Mouse (Mus musculus): ENCODE data around the gene 5730522E02Rik. TPM values are rescaled to one million over a fixed set of nuclear protein-coding genes. Genes with fewer than 3 reads are reported as not detected.

5730522E02Rik gene
- polyA plus RNA-seq, 1 experiment from 2014 or later, result 6.1 TPM

DNA sequence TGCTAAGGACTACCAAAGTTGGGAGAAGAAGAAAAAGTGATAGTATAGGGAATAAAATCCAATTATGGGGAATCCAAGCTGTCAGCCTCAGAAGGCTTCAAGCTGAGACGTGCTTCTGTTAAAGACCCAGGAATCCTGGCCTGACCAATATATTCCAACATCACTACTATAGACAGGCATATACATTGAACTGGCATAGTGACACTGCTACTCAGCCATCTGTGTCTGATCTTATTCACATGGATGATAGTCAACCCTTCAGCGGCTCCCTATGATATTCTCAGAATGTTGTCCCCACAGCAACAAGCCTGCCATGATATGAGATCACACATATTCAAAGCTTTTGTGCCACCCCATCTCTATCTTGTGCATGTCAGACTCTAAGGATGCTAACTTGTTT, 284.3 kb downstream of the 5730522E02Rik start:
- DNase-seq (ENCODE audit: low spot score), result no peak
- Histone ChIP-seq H3K27me3 (ENCODE audit: control insufficient read depth, insufficient read depth, low read length) (no peaks in the 10 kb centered on the region), H3K36me3 (ENCODE audit: control insufficient read depth, insufficient read depth, low read length) (no peaks in the 10 kb centered on the region), H3K4me3 (ENCODE audit: low read depth, low read length) (no peak overlapping the region), H3K9ac (ENCODE audit: low read length) (no peak overlapping the region), H3K4me1 (replicated peaks; ENCODE audit: control insufficient read depth, insufficient read depth, low read length) (no peaks in the 10 kb centered on the region), H3K4me2 (ENCODE audit: low read depth, low read length, severe bottlenecking) (no peak overlapping the region), H3K27ac (ENCODE audit: low read depth, low read length) (no peak overlapping the region), H3K9me3 (ENCODE audit: control insufficient read depth, low read length) (no peaks in the 10 kb centered on the region)
- ATAC-seq (replicated peaks; ENCODE audit: low FRiP score), result no peak
- 89% methylated on average over 2 of the region's 2 CpGs for WGBS

- Histone ChIP-seq H3K9ac (ENCODE audit: low read length) (no peak overlapping the region), H3K4me2 (ENCODE audit: low read depth, low read length, severe bottlenecking) (no peak overlapping the region), H3K36me3 (ENCODE audit: control insufficient read depth, insufficient read depth, low read length) (no peaks in the 10 kb centered on the region), H3K27me3 (ENCODE audit: control insufficient read depth, insufficient read depth, low read length) (no peaks in the 10 kb centered on the region), H3K4me1 (replicated peaks; ENCODE audit: control insufficient read depth, insufficient read depth, low read length) (no peaks in the 10 kb centered on the region), H3K9me3 (ENCODE audit: control insufficient read depth, low read length) (no peaks in the 10 kb centered on the region), H3K4me3 (ENCODE audit: low read depth, low read length) (no peak overlapping the region), H3K27ac (ENCODE audit: low read depth, low read length) (no peak overlapping the region)
- ATAC-seq (replicated peaks; ENCODE audit: low FRiP score) (no peak), DNase-seq (ENCODE audit: low spot score) (no peak)
- WGBS, result 73% methylated on average over 2 of the region's 2 CpGs
These were observed 308.2 kb downstream of the 5730522E02Rik start for GRCm38 (mm10) chr11:25902321-25902720.

DNA sequence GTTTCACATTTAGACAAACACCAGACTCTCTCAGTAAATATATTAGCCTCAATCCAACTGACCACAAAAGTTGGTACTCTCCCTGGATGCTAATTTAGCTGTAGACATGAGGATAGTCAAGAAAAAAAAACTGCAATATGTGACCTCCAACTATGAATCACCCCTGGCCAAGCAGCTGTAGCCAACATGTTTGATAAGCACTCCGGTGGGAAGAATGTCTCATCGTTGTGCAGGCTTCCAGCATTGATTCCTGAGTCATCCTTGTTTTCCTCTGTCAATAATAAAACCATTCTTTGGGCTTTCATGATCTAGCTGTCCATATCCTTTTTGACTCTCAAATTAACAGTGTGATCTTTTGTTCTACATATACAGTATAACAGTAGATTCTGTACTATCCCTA, 308.9 kb downstream of the 5730522E02Rik start:
- Histone ChIP-seq H3K4me1 (replicated peaks; ENCODE audit: control insufficient read depth, insufficient read depth, low read length) (no peaks in the 10 kb centered on the region), H3K9ac (ENCODE audit: low read length) (no peak overlapping the region), H3K9me3 (ENCODE audit: control insufficient read depth, low read length) (no peaks in the 10 kb centered on the region), H3K27ac (ENCODE audit: low read depth, low read length) (no peak overlapping the region), H3K4me3 (ENCODE audit: low read depth, low read length) (no peak overlapping the region), H3K27me3 (ENCODE audit: control insufficient read depth, insufficient read depth, low read length) (no peaks in the 10 kb centered on the region), H3K36me3 (ENCODE audit: control insufficient read depth, insufficient read depth, low read length) (no peaks in the 10 kb centered on the region), H3K4me2 (ENCODE audit: low read depth, low read length, severe bottlenecking) (no peak overlapping the region)
- DNase-seq (ENCODE audit: low spot score) (no peak), ATAC-seq (replicated peaks; ENCODE audit: low FRiP score) (no peak)
- WGBS, result 85% methylated on average over 2 of the region's 2 CpGs

DNA sequence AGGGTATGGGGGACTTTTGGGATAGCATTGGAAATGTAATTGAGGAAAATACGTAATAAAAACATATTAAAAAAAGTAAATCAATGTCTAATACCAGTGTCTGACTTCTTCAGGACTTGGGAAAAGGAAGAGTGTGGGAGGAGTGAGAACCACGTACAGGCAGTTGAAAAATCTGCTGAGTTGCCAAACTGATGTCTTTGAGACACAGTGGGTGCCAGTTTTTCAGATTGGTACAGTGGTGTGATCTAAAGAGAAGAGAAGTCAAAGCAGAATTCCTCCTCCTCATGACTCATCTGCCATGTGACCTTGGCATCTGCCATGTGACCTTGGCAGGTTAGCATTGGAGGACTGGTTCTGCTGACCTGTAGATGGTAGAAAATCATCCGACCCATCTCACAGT, 316.7 kb downstream of the 5730522E02Rik start:
- no peak overlapping the region for H3K4me3 ChIP-seq (ENCODE audit: low read depth, low read length)
- WGBS, result 94% methylated on average over 3 of the region's 3 CpGs
- no peak overlapping the region for H3K27ac ChIP-seq (ENCODE audit: low read depth, low read length)
- H3K4me2 ChIP-seq (ENCODE audit: low read depth, low read length, severe bottlenecking), result no peak overlapping the region
- ATAC-seq (replicated peaks; ENCODE audit: low FRiP score) (no peak), DNase-seq (ENCODE audit: low spot score) (no peak)
- H3K9ac ChIP-seq (ENCODE audit: low read length), result no peak overlapping the region
- H3K27me3 ChIP-seq (ENCODE audit: control insufficient read depth, insufficient read depth, low read length), result no peaks in the 10 kb centered on the region
- H3K9me3 ChIP-seq (ENCODE audit: control insufficient read depth, low read length), result no peaks in the 10 kb centered on the region
- H3K4me1 ChIP-seq (replicated peaks; ENCODE audit: control insufficient read depth, insufficient read depth, low read length), result no peaks in the 10 kb centered on the region
- H3K36me3 ChIP-seq (ENCODE audit: control insufficient read depth, insufficient read depth, low read length), result no peaks in the 10 kb centered on the region

DNA sequence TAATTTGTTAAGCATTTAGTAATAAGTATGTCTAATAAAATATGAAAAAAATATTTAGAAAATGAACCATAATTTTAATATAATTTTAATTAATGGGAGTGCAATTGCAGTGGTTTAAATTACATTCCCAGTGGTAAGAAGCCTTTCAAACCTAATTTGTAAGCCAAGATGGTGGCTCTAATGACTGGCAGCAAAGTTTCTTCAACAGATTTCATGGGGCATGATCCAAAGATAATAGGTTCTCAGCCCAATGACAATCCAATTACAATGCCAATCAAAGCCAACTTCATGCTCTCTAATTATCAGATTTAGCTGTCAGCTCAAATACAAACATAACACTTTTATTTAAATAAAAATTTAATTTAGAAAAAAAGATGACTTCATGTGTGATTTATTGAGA, 337.6 kb downstream of the 5730522E02Rik start:
- ATAC-seq (replicated peaks; ENCODE audit: low FRiP score), result peak; percentile 53
- Histone ChIP-seq H3K36me3 (ENCODE audit: control insufficient read depth, insufficient read depth, low read length) (no peaks in the 10 kb centered on the region), H3K9me3 (ENCODE audit: control insufficient read depth, low read length) (no peaks in the 10 kb centered on the region), H3K9ac (ENCODE audit: low read length) (no peak overlapping the region), H3K4me1 (replicated peaks; ENCODE audit: control insufficient read depth, insufficient read depth, low read length) (peaks cover 7% of the 10 kb centered on the region; the same call in 1 of the 2 replicates), H3K4me2 (ENCODE audit: low read depth, low read length, severe bottlenecking) (no peak overlapping the region), H3K27me3 (ENCODE audit: control insufficient read depth, insufficient read depth, low read length) (no peaks in the 10 kb centered on the region), H3K27ac (ENCODE audit: low read depth, low read length) (no peak overlapping the region), H3K4me3 (ENCODE audit: low read depth, low read length) (no peak overlapping the region)
- DNase-seq (ENCODE audit: low spot score), result no peak

DNA sequence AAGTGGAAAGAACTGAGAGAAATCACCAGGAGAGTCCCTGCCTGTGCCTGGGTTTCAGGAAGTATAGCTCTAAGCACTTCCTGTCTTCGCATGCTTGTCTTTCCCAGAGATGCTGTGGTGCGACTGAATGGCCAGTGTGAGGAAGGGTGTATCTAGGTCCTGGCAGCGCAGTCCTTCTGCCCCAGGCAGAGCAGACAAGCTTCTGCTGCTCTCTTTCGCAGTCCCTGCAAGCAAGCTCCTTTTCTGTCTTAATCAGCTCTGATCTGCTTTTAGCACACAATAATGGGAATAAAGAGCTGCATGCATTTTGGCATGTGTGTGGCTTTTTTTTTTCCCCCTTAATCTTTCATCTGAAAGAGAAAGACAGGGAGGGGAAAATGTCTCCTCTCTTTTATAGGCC, 338.2 kb downstream of the 5730522E02Rik start:
- Histone ChIP-seq H3K4me3 (ENCODE audit: low read depth, low read length) (no peak overlapping the region), H3K27ac (ENCODE audit: low read depth, low read length) (peak overlapping the region; percentile 62), H3K9ac (ENCODE audit: low read length) (peak overlapping the region; percentile 24), H3K4me2 (ENCODE audit: low read depth, low read length, severe bottlenecking) (no peak overlapping the region), H3K9me3 (ENCODE audit: control insufficient read depth, low read length) (no peaks in the 10 kb centered on the region), H3K27me3 (ENCODE audit: control insufficient read depth, insufficient read depth, low read length) (no peaks in the 10 kb centered on the region), H3K36me3 (ENCODE audit: control insufficient read depth, insufficient read depth, low read length) (no peaks in the 10 kb centered on the region), H3K4me1 (replicated peaks; ENCODE audit: control insufficient read depth, insufficient read depth, low read length) (peaks cover 7% of the 10 kb centered on the region; the same call in 1 of the 2 replicates)
- ATAC-seq (replicated peaks; ENCODE audit: low FRiP score) (peak; percentile 71), DNase-seq (ENCODE audit: low spot score) (peak; percentile 61)
- WGBS, result 9% methylated on average over 4 of the region's 4 CpGs

- H3K27ac ChIP-seq (ENCODE audit: low read depth, low read length), result no peak overlapping the region
- WGBS, result 87% methylated on average over 2 of the region's 2 CpGs
- no peaks in the 10 kb centered on the region for H3K4me1 ChIP-seq (replicated peaks; ENCODE audit: control insufficient read depth, insufficient read depth, low read length)
- no peak overlapping the region for H3K4me3 ChIP-seq (ENCODE audit: low read depth, low read length)
- no peaks in the 10 kb centered on the region for H3K36me3 ChIP-seq (ENCODE audit: control insufficient read depth, insufficient read depth, low read length)
- H3K9me3 ChIP-seq (ENCODE audit: control insufficient read depth, low read length), result no peaks in the 10 kb centered on the region
- H3K9ac ChIP-seq (ENCODE audit: low read length), result no peak overlapping the region
- no peak for DNase-seq (ENCODE audit: low spot score)
- H3K27me3 ChIP-seq (ENCODE audit: control insufficient read depth, insufficient read depth, low read length), result no peaks in the 10 kb centered on the region
- ATAC-seq (replicated peaks; ENCODE audit: low FRiP score), result no peak
- H3K4me2 ChIP-seq (ENCODE audit: low read depth, low read length, severe bottlenecking), result no peak overlapping the region
These were observed 344.3 kb downstream of the 5730522E02Rik start for GRCm38 (mm10) chr11:25866292-25866691.

- H3K36me3 ChIP-seq (ENCODE audit: control insufficient read depth, insufficient read depth, low read length), result no peaks in the 10 kb centered on the region
- H3K9me3 ChIP-seq (ENCODE audit: control insufficient read depth, low read length), result no peaks in the 10 kb centered on the region
- H3K9ac ChIP-seq (ENCODE audit: low read length), result no peak overlapping the region
- H3K4me1 ChIP-seq (replicated peaks; ENCODE audit: control insufficient read depth, insufficient read depth, low read length), result no peaks in the 10 kb centered on the region
- WGBS, result 7% methylated on average over 9 of the region's 9 CpGs
- H3K4me2 ChIP-seq (ENCODE audit: low read depth, low read length, severe bottlenecking), result no peak overlapping the region
- peak; percentile 88 for DNase-seq (ENCODE audit: low spot score)
- ATAC-seq (replicated peaks; ENCODE audit: low FRiP score), result peak; percentile 77
- H3K27me3 ChIP-seq (ENCODE audit: control insufficient read depth, insufficient read depth, low read length), result no peaks in the 10 kb centered on the region
- no peak overlapping the region for H3K27ac ChIP-seq (ENCODE audit: low read depth, low read length)
- H3K4me3 ChIP-seq (ENCODE audit: low read depth, low read length), result no peak overlapping the region
These were observed 347.9 kb downstream of the 5730522E02Rik start for GRCm38 (mm10) chr11:25862686-25863085.

DNA sequence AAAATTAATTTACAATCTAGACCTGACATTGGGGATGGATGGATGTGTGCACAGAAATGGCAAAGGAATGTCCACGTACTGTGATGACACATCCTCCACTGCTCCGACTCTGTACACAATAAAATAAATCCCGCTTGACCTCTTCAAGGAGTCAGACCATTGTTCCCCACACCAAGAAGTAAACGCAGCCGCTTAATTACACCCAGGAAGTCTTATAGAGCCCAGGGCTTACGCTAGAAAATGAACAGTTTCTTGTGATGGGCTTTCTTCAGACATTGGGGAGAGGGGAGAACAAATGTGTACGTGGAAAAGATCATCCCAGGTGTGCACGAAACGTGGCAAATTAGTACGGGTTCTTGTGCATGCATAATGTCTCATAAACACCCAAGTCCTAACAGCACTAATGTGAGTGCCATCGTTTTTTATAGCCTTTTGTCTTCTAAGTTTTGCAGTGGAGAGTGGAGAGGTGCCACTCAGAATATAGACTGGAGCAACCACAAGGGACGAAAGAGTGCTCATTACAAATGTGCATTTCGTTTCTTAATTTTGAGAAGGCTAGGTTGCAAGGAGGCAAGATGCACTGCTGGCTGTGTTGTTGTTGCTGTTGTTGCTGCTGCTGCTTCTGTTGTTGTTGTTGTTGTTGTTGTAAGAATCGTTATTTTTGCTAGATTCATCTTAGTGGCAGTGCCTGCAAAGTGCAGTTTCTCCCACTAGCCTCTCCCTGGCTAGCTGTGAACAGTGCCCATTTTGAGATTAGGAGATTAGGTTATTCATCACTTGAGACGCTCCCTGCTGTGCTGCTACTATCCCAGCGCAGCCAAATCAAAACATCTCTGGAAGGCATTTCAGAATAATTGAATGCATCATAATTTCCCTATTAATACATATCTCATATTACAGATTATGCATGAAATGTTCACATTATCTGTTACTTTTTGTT, 353.7 kb downstream of the 5730522E02Rik start:
- Histone ChIP-seq H3K4me2 (ENCODE audit: low read depth, low read length, severe bottlenecking) (peak overlapping the region; percentile 31; the same call in 1 of the 2 replicates), H3K4me1 (replicated peaks; ENCODE audit: control insufficient read depth, insufficient read depth, low read length) (peaks cover 11% of the 10 kb centered on the region; the same call in 1 of the 2 replicates), H3K27me3 (ENCODE audit: control insufficient read depth, insufficient read depth, low read length) (no peaks in the 10 kb centered on the region), H3K27ac (ENCODE audit: low read depth, low read length) (no peak overlapping the region), H3K36me3 (ENCODE audit: control insufficient read depth, insufficient read depth, low read length) (no peaks in the 10 kb centered on the region), H3K9me3 (ENCODE audit: control insufficient read depth, low read length) (no peaks in the 10 kb centered on the region), H3K4me3 (ENCODE audit: low read depth, low read length) (no peak overlapping the region), H3K9ac (ENCODE audit: low read length) (no peak overlapping the region)
- ATAC-seq (replicated peaks; ENCODE audit: low FRiP score) (no peak; the same call in 1 of the 2 replicates), DNase-seq (ENCODE audit: low spot score) (no peak)
- 20% methylated on average over 16 of the region's 16 CpGs for WGBS

Measured in forebrain, embryonic 11.5 days (tissue).